Mouse (Mus musculus): ENCODE results near the gene Tbc1d10a. TPM values are rescaled to one million over a fixed set of nuclear protein-coding genes. Genes with fewer than 3 reads are reported as not detected.

Gene Tbc1d10a
- polyA plus RNA-seq, 1 experiment from 2014 or later = 30.5 TPM

DNA sequence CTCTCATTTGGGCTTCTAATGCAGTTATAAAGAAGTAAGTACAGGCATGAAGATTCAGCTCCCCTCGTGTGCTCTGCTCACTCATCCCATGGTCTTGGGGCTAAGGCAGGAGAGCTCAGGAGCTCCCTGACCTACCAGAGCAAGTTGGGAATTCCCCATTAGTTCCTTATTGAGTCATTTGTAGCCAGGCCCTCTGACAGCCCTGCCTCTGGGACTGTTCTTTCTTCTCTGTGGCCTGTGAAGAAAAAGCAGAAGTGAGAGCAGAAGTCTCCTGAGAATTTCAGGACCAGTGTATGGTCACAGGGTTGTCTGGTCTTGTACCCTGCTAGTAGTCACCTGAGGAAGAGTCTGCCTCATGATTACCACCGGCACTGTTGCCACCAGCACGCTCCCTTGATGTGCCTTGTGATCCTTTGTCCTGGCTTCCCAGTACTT lies 9.0 kb downstream of the Tbc1d10a start:
- Histone ChIP-seq H3K4me3 (ENCODE audit: low read length) (no peak overlapping the region), H3K4me1 (replicated peaks; ENCODE audit: control insufficient read depth, insufficient read depth, low read length) (peaks cover 9% of the 10 kb centered on the region), H3K27me3 (ENCODE audit: control insufficient read depth, insufficient read depth, low read depth, low read length) (no peaks in the 10 kb centered on the region), H3K9ac (ENCODE audit: low read length) (no peak overlapping the region), H3K9me3 (ENCODE audit: control insufficient read depth, low read length) (no peaks in the 10 kb centered on the region), H3K36me3 (ENCODE audit: control insufficient read depth, insufficient read depth, low read length) (no peaks in the 10 kb centered on the region), H3K27ac (ENCODE audit: low read length) (no peak overlapping the region), H3K4me2 (ENCODE audit: low read depth, low read length) (no peak overlapping the region)
- no peak for ATAC-seq (ENCODE audit: low read depth)
- WGBS = 87% methylated on average over 3 of the region's 3 CpGs

DNA sequence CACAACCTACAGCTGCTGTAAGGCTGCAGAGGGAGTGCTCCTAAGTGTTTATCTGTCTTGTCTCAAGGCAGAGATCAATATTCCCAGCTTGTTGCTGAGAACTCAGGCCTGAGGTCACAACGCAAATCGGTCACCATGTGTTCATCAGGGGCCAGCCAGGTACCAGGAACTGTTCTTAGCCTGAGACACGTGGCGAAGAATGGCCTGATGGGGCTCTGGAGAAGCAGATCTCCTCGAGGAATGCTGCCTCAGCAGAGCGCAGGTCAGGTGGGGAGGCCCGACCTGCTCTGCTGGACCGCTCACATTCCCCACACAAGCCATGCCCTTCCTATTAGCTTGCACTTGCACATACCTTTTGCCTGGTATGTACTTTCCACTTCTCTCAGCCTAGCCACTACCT lies 10.0 kb downstream of the Tbc1d10a start:
- Histone ChIP-seq H3K9me3 (ENCODE audit: control insufficient read depth, low read length) (no peaks in the 10 kb centered on the region), H3K9ac (ENCODE audit: low read length) (no peak overlapping the region), H3K4me2 (ENCODE audit: low read depth, low read length) (no peak overlapping the region), H3K27ac (ENCODE audit: low read length) (peak overlapping the region; percentile 65), H3K4me1 (replicated peaks; ENCODE audit: control insufficient read depth, insufficient read depth, low read length) (peaks cover 9% of the 10 kb centered on the region), H3K27me3 (ENCODE audit: control insufficient read depth, insufficient read depth, low read depth, low read length) (no peaks in the 10 kb centered on the region), H3K4me3 (ENCODE audit: low read length) (no peak overlapping the region), H3K36me3 (ENCODE audit: control insufficient read depth, insufficient read depth, low read length) (no peaks in the 10 kb centered on the region)
- peak; percentile 88 for ATAC-seq (ENCODE audit: low read depth)
- 48% methylated on average over 8 of the region's 8 CpGs for whole genome bisulfite sequencing

DNA sequence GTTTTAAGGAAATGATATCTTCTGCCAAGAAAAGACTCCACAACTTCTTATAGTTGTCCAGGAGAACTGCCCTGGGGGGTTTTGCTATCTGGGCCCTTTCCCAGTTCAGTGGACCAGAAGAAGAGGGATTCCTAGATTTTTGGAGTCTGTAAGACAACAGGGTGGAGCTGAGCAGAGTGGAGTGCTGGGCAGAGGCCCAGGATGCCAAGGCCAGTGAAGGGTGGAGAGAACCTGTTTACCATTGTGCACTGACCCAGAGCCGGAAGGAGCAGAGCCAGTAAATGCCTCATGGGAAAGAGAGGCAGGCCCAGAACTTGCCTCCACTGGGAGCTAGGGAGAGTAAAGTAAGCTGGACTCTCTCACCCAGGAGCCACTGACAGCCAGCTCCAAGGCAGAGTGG lies 11.1 kb downstream of the Tbc1d10a start:
- WGBS = 69% methylated on average over 1 of the region's 1 CpGs
- Histone ChIP-seq H3K9me3 (ENCODE audit: control insufficient read depth, low read length) (no peaks in the 10 kb centered on the region), H3K36me3 (ENCODE audit: control insufficient read depth, insufficient read depth, low read length) (no peaks in the 10 kb centered on the region), H3K4me1 (replicated peaks; ENCODE audit: control insufficient read depth, insufficient read depth, low read length) (peaks cover 14% of the 10 kb centered on the region), H3K4me2 (ENCODE audit: low read depth, low read length) (no peak overlapping the region), H3K4me3 (ENCODE audit: low read length) (no peak overlapping the region), H3K27me3 (ENCODE audit: control insufficient read depth, insufficient read depth, low read depth, low read length) (no peaks in the 10 kb centered on the region), H3K27ac (ENCODE audit: low read length) (peak overlapping the region; percentile 45), H3K9ac (ENCODE audit: low read length) (no peak overlapping the region)
- ATAC-seq (ENCODE audit: low read depth) = peak; percentile 41; the same call in 1 of the 2 replicates

DNA sequence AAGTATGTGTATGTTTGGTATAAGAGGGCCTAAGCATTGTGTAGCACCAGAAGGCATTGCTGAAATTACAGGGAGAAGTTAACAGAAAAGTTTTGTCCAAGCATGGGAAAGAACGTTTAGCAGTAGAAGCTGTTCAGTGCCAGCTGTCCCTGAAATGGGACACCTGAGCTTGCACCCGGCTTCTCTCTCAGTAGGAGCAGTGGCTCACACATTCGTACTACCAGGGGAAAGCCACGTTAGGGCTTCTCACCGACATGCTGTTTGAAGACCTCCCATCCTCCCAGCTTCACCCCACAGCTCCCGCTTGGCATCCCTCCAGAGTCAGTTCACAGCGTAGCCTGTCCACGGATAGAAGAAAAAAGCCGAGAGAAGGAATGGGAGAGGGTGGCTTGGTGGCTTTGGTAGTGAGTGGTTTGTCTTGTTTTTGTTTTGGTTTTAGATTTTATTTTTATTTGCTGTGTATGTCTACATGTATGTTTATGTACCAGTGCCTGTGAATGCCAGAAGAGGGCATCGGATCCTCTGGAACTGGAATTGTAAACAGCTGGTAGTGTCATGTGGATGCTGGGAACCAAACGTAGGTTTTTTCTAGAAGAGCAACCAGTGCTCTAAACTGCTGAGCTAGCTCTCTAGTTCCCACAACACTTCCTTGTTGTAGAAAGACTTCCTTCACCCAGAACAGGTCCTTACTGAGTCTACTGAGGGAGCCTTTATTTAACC lies 15.6 kb downstream of the Tbc1d10a start:
- Histone ChIP-seq H3K36me3 (ENCODE audit: control insufficient read depth, insufficient read depth, low read length) (peaks cover 3% of the 10 kb centered on the region; the same call in 1 of the 2 replicates), H3K9ac (ENCODE audit: low read length) (no peak overlapping the region), H3K27me3 (ENCODE audit: control insufficient read depth, insufficient read depth, low read depth, low read length) (no peaks in the 10 kb centered on the region), H3K27ac (ENCODE audit: low read length) (no peak overlapping the region), H3K4me3 (ENCODE audit: low read length) (no peak overlapping the region), H3K4me2 (ENCODE audit: low read depth, low read length) (no peak overlapping the region), H3K9me3 (ENCODE audit: control insufficient read depth, low read length) (no peaks in the 10 kb centered on the region), H3K4me1 (replicated peaks; ENCODE audit: control insufficient read depth, insufficient read depth, low read length) (peaks cover 18% of the 10 kb centered on the region; the same call in 1 of the 2 replicates)
- no peak for ATAC-seq (ENCODE audit: low read depth)
- 49% methylated on average over 11 of the region's 11 CpGs for WGBS

DNA sequence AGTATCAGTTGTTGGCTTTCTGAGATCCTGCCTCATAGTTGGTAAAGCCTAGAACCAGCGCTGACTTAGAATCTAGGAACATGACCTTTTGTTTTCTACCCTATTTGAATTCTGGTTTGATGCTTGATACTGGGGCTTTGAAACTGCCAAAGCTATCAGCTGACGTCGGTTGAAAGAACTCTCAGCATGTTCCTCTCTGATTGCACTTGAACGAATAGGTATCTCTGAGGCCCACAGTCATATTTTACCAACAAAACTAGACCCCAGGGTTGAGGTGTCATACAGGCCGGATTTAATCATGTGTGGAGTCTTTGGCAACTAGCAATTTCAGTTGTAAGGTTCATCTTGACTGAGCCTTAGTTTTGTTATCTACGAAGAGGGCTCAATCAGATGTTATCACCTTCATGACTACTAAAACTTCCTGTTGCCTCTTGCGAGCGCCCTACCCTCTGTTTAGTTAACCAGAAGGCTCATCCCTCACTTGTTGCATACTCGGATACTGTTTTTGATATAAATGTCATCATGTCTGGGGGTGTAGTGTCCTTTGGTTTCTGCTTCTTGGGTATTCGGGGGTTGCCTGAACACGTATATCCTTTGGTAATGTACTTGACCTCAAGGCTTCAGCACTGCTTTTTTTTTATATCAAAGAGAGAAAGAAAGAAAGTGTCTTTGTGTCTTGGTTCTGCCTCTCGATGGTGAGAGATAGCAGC lies 16.6 kb downstream of the Tbc1d10a start:
- ATAC-seq (ENCODE audit: low read depth) = no peak
- peaks cover 16% of the 10 kb centered on the region; the same call in 1 of the 2 replicates for H3K4me1 ChIP-seq (replicated peaks; ENCODE audit: control insufficient read depth, insufficient read depth, low read length)
- H3K4me3 ChIP-seq (ENCODE audit: low read length) = no peak overlapping the region
- no peak overlapping the region for H3K4me2 ChIP-seq (ENCODE audit: low read depth, low read length)
- WGBS = 70% methylated on average over 12 of the region's 12 CpGs
- no peaks in the 10 kb centered on the region for H3K9me3 ChIP-seq (ENCODE audit: control insufficient read depth, low read length)
- peaks cover 6% of the 10 kb centered on the region; the same call in 1 of the 2 replicates for H3K36me3 ChIP-seq (ENCODE audit: control insufficient read depth, insufficient read depth, low read length)
- H3K9ac ChIP-seq (ENCODE audit: low read length) = peak overlapping the region; percentile 13; the same call in 1 of the 2 replicates
- peak overlapping the region; percentile 47; the same call in 1 of the 2 replicates for H3K27ac ChIP-seq (ENCODE audit: low read length)
- no peaks in the 10 kb centered on the region for H3K27me3 ChIP-seq (ENCODE audit: control insufficient read depth, insufficient read depth, low read depth, low read length)

DNA sequence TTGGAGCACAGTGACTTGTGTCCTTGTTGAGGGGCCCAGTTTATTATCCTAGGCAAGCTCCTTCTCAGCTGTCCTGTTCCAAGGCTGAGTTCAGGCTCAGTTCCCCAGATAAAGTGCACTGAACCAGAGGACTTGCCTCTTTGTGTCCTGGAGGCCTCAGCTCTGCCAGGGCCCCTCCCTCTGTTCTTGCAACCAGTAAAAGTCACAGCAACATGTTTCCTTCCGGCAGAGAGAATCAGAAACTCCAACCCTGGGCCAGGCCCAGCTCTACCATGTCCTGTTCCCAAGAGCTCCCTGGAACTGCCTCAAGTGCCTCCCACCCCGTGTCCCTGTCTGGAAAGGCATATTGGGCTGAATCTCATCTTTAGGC lies 17.1 kb downstream of the Tbc1d10a start:
- peak; percentile 72 for ATAC-seq (ENCODE audit: low read depth)
- Histone ChIP-seq H3K4me1 (replicated peaks; ENCODE audit: control insufficient read depth, insufficient read depth, low read length) (peaks cover 16% of the 10 kb centered on the region; the same call in 1 of the 2 replicates), H3K4me2 (ENCODE audit: low read depth, low read length) (no peak overlapping the region), H3K36me3 (ENCODE audit: control insufficient read depth, insufficient read depth, low read length) (peaks cover 8% of the 10 kb centered on the region; the same call in 1 of the 2 replicates), H3K4me3 (ENCODE audit: low read length) (no peak overlapping the region), H3K9ac (ENCODE audit: low read length) (peak overlapping the region; percentile 13; the same call in 1 of the 2 replicates), H3K27ac (ENCODE audit: low read length) (peak overlapping the region; percentile 47), H3K9me3 (ENCODE audit: control insufficient read depth, low read length) (no peaks in the 10 kb centered on the region), H3K27me3 (ENCODE audit: control insufficient read depth, insufficient read depth, low read depth, low read length) (no peaks in the 10 kb centered on the region)
- 26% methylated on average over 2 of the region's 2 CpGs for WGBS

DNA sequence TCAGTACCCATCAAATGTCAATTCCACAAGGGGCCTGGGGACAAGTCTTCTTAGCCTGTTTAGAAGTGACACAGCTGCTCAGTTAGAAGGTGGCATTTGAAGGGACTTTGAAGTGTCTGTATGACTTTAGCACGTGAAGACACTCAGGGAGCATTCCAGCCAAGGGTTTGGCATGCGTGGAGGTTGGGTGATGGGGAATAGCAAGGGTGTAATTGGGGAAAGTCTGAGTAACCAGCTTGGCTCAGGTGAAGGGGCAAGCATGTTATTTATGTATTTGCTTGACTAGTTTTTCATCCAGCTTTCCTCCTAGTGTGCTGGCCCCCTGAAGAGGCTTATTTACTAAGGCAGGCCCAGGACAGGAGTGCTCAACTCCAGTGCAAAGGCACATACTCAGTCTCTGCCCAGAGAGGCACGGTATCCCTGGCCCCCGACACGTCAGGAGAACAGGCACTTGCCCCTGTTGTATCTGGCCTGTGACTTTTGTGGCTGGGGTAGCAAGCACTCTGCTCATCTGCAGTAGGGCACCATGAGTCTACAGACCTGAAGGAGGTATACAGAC lies 18.6 kb downstream of the Tbc1d10a start:
- no peak overlapping the region for H3K4me3 ChIP-seq (ENCODE audit: low read length)
- WGBS = 67% methylated on average over 5 of the region's 5 CpGs
- H3K9ac ChIP-seq (ENCODE audit: low read length) = no peak overlapping the region
- H3K27ac ChIP-seq (ENCODE audit: low read length) = peak overlapping the region; percentile 56
- H3K4me2 ChIP-seq (ENCODE audit: low read depth, low read length) = no peak overlapping the region
- H3K36me3 ChIP-seq (ENCODE audit: control insufficient read depth, insufficient read depth, low read length) = peaks cover 8% of the 10 kb centered on the region; the same call in 1 of the 2 replicates
- no peaks in the 10 kb centered on the region for H3K27me3 ChIP-seq (ENCODE audit: control insufficient read depth, insufficient read depth, low read depth, low read length)
- H3K9me3 ChIP-seq (ENCODE audit: control insufficient read depth, low read length) = no peaks in the 10 kb centered on the region
- peaks cover 16% of the 10 kb centered on the region; the same call in 1 of the 2 replicates for H3K4me1 ChIP-seq (replicated peaks; ENCODE audit: control insufficient read depth, insufficient read depth, low read length)
- ATAC-seq (ENCODE audit: low read depth) = peak; percentile 53; the same call in 1 of the 2 replicates

DNA sequence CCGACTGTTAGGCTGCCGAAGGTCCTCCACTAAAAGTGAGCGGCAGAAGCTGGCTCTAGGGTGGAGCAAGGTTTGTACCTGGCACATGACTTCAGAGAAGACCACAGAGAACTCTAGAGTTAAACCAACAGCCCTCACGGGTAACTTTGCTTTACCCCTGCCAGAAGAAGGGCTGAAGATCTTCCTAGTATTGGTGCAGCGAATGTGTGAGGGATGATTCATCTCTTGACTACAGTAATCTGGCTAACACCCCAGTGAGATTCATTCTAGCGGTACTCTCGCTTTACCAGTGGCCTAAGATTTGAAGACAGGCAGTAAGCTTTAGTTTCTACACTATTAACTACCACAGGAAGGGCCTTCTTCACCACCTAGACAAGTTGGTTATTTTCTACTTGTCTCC lies 19.4 kb downstream of the Tbc1d10a start:
- no peaks in the 10 kb centered on the region for H3K27me3 ChIP-seq (ENCODE audit: control insufficient read depth, insufficient read depth, low read depth, low read length)
- no peak for ATAC-seq (ENCODE audit: low read depth)
- no peak overlapping the region for H3K4me3 ChIP-seq (ENCODE audit: low read length)
- H3K9ac ChIP-seq (ENCODE audit: low read length) = no peak overlapping the region
- no peak overlapping the region for H3K27ac ChIP-seq (ENCODE audit: low read length)
- H3K36me3 ChIP-seq (ENCODE audit: control insufficient read depth, insufficient read depth, low read length) = peaks cover 8% of the 10 kb centered on the region; the same call in 1 of the 2 replicates
- no peaks in the 10 kb centered on the region for H3K9me3 ChIP-seq (ENCODE audit: control insufficient read depth, low read length)
- no peak overlapping the region for H3K4me2 ChIP-seq (ENCODE audit: low read depth, low read length)
- WGBS = 82% methylated on average over 7 of the region's 7 CpGs
- H3K4me1 ChIP-seq (replicated peaks; ENCODE audit: control insufficient read depth, insufficient read depth, low read length) = peaks cover 16% of the 10 kb centered on the region; the same call in 1 of the 2 replicates

DNA sequence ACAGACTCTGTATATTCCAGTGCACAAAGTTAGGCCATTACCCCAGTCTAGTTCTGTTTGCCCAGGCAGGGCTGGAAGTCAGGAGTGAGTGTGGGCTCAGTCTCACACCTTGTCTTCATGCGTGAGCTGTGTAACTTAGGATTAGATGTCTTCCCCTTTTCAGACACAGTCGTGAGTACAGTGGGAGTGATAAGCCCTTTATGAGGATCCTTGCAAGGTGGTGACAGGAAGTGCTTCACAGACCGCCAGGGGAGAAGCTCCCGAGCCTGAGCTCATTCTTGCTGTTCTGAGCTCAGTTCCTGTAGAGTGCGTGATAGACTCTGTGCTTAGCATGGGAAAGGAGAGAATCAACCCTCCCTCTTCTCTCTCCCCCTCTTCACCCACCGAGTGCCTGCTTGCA lies 20.0 kb downstream of the Tbc1d10a start:
- 62% methylated on average over 6 of the region's 6 CpGs for WGBS

More for the DNA sequence above, 20.0 kb downstream of the Tbc1d10a start:
- Histone ChIP-seq H3K4me1 (replicated peaks; ENCODE audit: control insufficient read depth, insufficient read depth, low read length) (peaks cover 16% of the 10 kb centered on the region; the same call in 1 of the 2 replicates), H3K27me3 (ENCODE audit: control insufficient read depth, insufficient read depth, low read depth, low read length) (no peaks in the 10 kb centered on the region), H3K4me3 (ENCODE audit: low read length) (no peak overlapping the region), H3K4me2 (ENCODE audit: low read depth, low read length) (no peak overlapping the region), H3K27ac (ENCODE audit: low read length) (no peak overlapping the region), H3K9me3 (ENCODE audit: control insufficient read depth, low read length) (no peaks in the 10 kb centered on the region), H3K9ac (ENCODE audit: low read length) (no peak overlapping the region), H3K36me3 (ENCODE audit: control insufficient read depth, insufficient read depth, low read length) (peaks cover 11% of the 10 kb centered on the region; the same call in 1 of the 2 replicates)
- ATAC-seq (ENCODE audit: low read depth) = no peak

All from lung, embryonic 16.5 days (tissue).